Comparison of ENCODE assay signal across 42 mouse cellular contexts in genomic region chrX:18188293-18188692, GRCm38 (mm10). TPM values are rescaled to one million over a fixed set of nuclear protein-coding genes. Genes with fewer than 3 reads are reported as not detected.
"Had no signal": no experiment of that assay in that cellular context is flagged by ENCODE, and none has a peak within 500 bp of the region (broad histone marks: within the 10 kb centered on the region; RNA-seq: fewer than 3 reads in every experiment).

No protein-coding gene starts in this region.

- DNase-seq: gastrocnemius, adult 2 months; gastrocnemius, postnatal 10 days; gastrocnemius, postnatal 25 days; heart, adult 2 months; heart, postnatal 14 days; heart, postnatal 36 days; kidney, adult 11 months; kidney, adult 2 months; kidney, adult 9 months; kidney, postnatal 14 days; kidney, postnatal 36 days; layer of hippocampus, adult 9-11 months; layer of hippocampus, postnatal 36 days; left cerebral cortex, postnatal 4 days had no signal

- H3K4me3 ChIP-seq: gastrocnemius, adult 2 months; heart, adult 2 months; heart, embryonic 13.5 days; heart, embryonic 15.5 days; hindbrain, embryonic 12.5 days; kidney, embryonic 15.5 days; limb, embryonic 13.5 days; limb, embryonic 15.5 days; liver, embryonic 12.5 days had no signal

- H3K36me3 ChIP-seq: heart, embryonic 15.5 days; hindbrain, embryonic 12.5 days; kidney, embryonic 15.5 days; limb, embryonic 13.5 days; limb, embryonic 15.5 days; liver, embryonic 12.5 days had no signal

- H3K4me1 ChIP-seq: limb, embryonic 13.5 days had no signal

- ATAC-seq: hindbrain, embryonic 16.5 days; intestine, embryonic 16.5 days; liver, embryonic 12.5 days had no signal

- H3K9me3 ChIP-seq: heart, embryonic 13.5 days; heart, embryonic 15.5 days; hindbrain, embryonic 12.5 days; kidney, embryonic 15.5 days; limb, embryonic 13.5 days; limb, embryonic 15.5 days; liver, embryonic 12.5 days had no signal

- H3K27ac ChIP-seq: gastrocnemius, adult 2 months; heart, adult 2 months; heart, embryonic 13.5 days; heart, embryonic 15.5 days; hindbrain, embryonic 12.5 days; hindbrain, embryonic 14.5 days; kidney, embryonic 15.5 days; kidney, postnatal 0 days; limb, embryonic 13.5 days; limb, embryonic 15.5 days; liver, embryonic 12.5 days; liver, embryonic 14.5 days had no signal

- H3K27me3 ChIP-seq: heart, embryonic 13.5 days; heart, embryonic 15.5 days; hindbrain, embryonic 12.5 days; kidney, embryonic 15.5 days; limb, embryonic 13.5 days; limb, embryonic 15.5 days; liver, embryonic 12.5 days had no signal

RNA-seq across cellular contexts. Expression of gene Dusp21, which starts 42.6 kb away (rescaled TPM):
- total RNA-seq: gastrocnemius, adult 2 months; gastrocnemius, postnatal 10 days; gastrocnemius, postnatal 25 days; gastrocnemius, postnatal 4 days; granulocyte monocyte progenitor cell, adult 5-6 weeks; heart, adult 2 months; heart, postnatal 14 days; heart, postnatal 36 days; hematopoietic stem cell, adult 5-6 weeks; layer of hippocampus, adult 18-20 months; layer of hippocampus, adult 8-10 months; layer of hippocampus, postnatal 14 days; layer of hippocampus, postnatal 36 days; left cerebral cortex, adult 18-20 months; left cerebral cortex, adult 8-10 months; left cerebral cortex, postnatal 10 days; left cerebral cortex, postnatal 25 days; left cerebral cortex, postnatal 4 days; liver, adult 2 months had no signal
- polyA plus RNA-seq: heart, adult 2 months; heart, embryonic 11.5 days; heart, embryonic 13.5 days; heart, embryonic 15.5 days; heart, postnatal 0 days; hindbrain, embryonic 12.5 days; hindbrain, embryonic 14.5 days; hindbrain, embryonic 16.5 days; intestine, embryonic 14.5 days; intestine, embryonic 16.5 days; kidney, adult 2 months; kidney, embryonic 15.5 days; kidney, postnatal 0 days; large intestine, adult 2 months; limb, embryonic 11.5 days; limb, embryonic 13.5 days; limb, embryonic 15.5 days; liver, adult 2 months; liver, embryonic 12.5 days; liver, embryonic 14.5 days had no signal
